Mouse (Mus musculus) testis, adult 2 months (tissue): Measurements from ENCODE around the gene Dus4l. TPM values are rescaled to one million over a fixed set of nuclear protein-coding genes. Genes with fewer than 3 reads are reported as not detected.

ENCODE experiments used
- H3K27ac ChIP-seq: fragments of 200-500 bp; 2 replicates; pipeline ENCODE4 v1.5.1; 2012; ENCODE audit warnings: low read depth, low read length; ENCODE audit not compliant: control insufficient read depth, insufficient read depth
- H3K27me3 ChIP-seq: fragments of 200-500 bp; 2 replicates; pipeline ENCODE4 v1.6.1; 2012; ENCODE audit warnings: mild to moderate bottlenecking, low read length, moderate library complexity; ENCODE audit not compliant: control insufficient read depth, insufficient read depth
- H3K36me3 ChIP-seq: fragments of 200-500 bp; 2 replicates; pipeline ENCODE4 v1.6.1; 2012; ENCODE audit warnings: mild to moderate bottlenecking, low read length; ENCODE audit not compliant: control insufficient read depth, insufficient read depth
- H3K4me1 ChIP-seq: fragments of 200-500 bp; 2 replicates; pipeline ENCODE4 v1.6.1; 2012; ENCODE audit warnings: low read length; ENCODE audit not compliant: control insufficient read depth, insufficient read depth
- H3K4me3 ChIP-seq: fragments of 200-500 bp; 2 replicates; pipeline ENCODE4 v1.5.1; 2012; ENCODE audit warnings: low read depth, mild to moderate bottlenecking, low read length, moderate library complexity, mixed read lengths; ENCODE audit not compliant: control insufficient read depth
- CTCF ChIP-seq: fragments of 200-500 bp; IDR thresholded peaks from 2 replicates; pipeline ENCODE4 v1.5.1; 2012; ENCODE audit warnings: low read depth, mild to moderate bottlenecking, inconsistent platforms, low read length, moderate library complexity; ENCODE audit not compliant: control insufficient read depth, insufficient read depth, insufficient replicate concordance
- POLR2A ChIP-seq: fragments of 200-500 bp; IDR thresholded peaks from 2 replicates; pipeline ENCODE4 v1.6.1; 2012; ENCODE audit warnings: low read depth, mild to moderate bottlenecking, inconsistent platforms, low read length, moderate library complexity; ENCODE audit not compliant: control insufficient read depth
- polyA plus RNA-seq: library from polyadenylated mRNA; depleted of rRNA; stranded (reverse); fragments of >200 nt; gene quantifications from 2 replicates; pipeline ENCODE4 v1.2.3, GENCODE M21; 2012; rRNA removed

Dus4l gene
- polyA plus RNA-seq, 1 experiment: 2.1 TPM

GRCm38 (mm10) chr12:31625016-31625415, 29.6 kb downstream of the Dus4l start:
- Histone ChIP-seq H3K27ac (no peak overlapping the region), H3K36me3 (no peaks in the 10 kb centered on the region), H3K4me3 (no peak overlapping the region), H3K27me3 (no peaks in the 10 kb centered on the region), H3K4me1 (no peaks in the 10 kb centered on the region)
- TF ChIP-seq POLR2A: no peak
- no peak for TF ChIP-seq CTCF

- Histone ChIP-seq H3K27ac (no peak overlapping the region), H3K36me3 (no peaks in the 10 kb centered on the region; the same call in none of the 2 replicates), H3K4me3 (no peak overlapping the region), H3K27me3 (no peaks in the 10 kb centered on the region), H3K4me1 (no peaks in the 10 kb centered on the region)
- TF ChIP-seq CTCF: no peak
- no peak for TF ChIP-seq POLR2A
Observed at GRCm38 (mm10) chr12:31620106-31620505, 34.5 kb downstream of the Dus4l start.

GRCm38 (mm10) chr12:31613353-31613752, 41.3 kb downstream of the Dus4l start:
- H3K27ac ChIP-seq: no peak overlapping the region
- no peaks in the 10 kb centered on the region for H3K4me1 ChIP-seq
- no peak for TF ChIP-seq POLR2A
- TF ChIP-seq CTCF: no peak
- no peak overlapping the region for H3K4me3 ChIP-seq
- no peaks in the 10 kb centered on the region for H3K27me3 ChIP-seq
- H3K36me3 ChIP-seq: no peaks in the 10 kb centered on the region; the same call in 1 of the 2 replicates

- no peak for TF ChIP-seq POLR2A
- no peak for TF ChIP-seq CTCF
- Histone ChIP-seq H3K36me3 (no peaks in the 10 kb centered on the region), H3K27me3 (no peaks in the 10 kb centered on the region), H3K4me3 (no peak overlapping the region), H3K4me1 (no peaks in the 10 kb centered on the region), H3K27ac (no peak overlapping the region)
Observed at GRCm38 (mm10) chr12:31608138-31608537, 46.5 kb downstream of the Dus4l start.

GRCm38 (mm10) chr12:31604894-31605293, 49.7 kb downstream of the Dus4l start:
- Histone ChIP-seq H3K27ac (no peak overlapping the region), H3K4me3 (no peak overlapping the region), H3K4me1 (no peaks in the 10 kb centered on the region), H3K36me3 (no peaks in the 10 kb centered on the region), H3K27me3 (no peaks in the 10 kb centered on the region)
- TF ChIP-seq POLR2A (no peak), CTCF (no peak)

GRCm38 (mm10) chr12:31603586-31603985, 51.0 kb downstream of the Dus4l start:
- TF ChIP-seq CTCF (no peak), POLR2A (no peak)
- no peaks in the 10 kb centered on the region for H3K27me3 ChIP-seq
- no peaks in the 10 kb centered on the region for H3K36me3 ChIP-seq
- H3K4me1 ChIP-seq: no peaks in the 10 kb centered on the region
- no peak overlapping the region for H3K27ac ChIP-seq
- no peak overlapping the region for H3K4me3 ChIP-seq

GRCm38 (mm10) chr12:31594296-31594695, 60.3 kb downstream of the Dus4l start:
- TF ChIP-seq CTCF: no peak
- TF ChIP-seq POLR2A: no peak
- Histone ChIP-seq H3K4me1 (no peaks in the 10 kb centered on the region), H3K36me3 (no peaks in the 10 kb centered on the region; the same call in 1 of the 2 replicates), H3K4me3 (no peak overlapping the region), H3K27me3 (no peaks in the 10 kb centered on the region), H3K27ac (no peak overlapping the region)

- no peak overlapping the region for H3K4me3 ChIP-seq
- no peaks in the 10 kb centered on the region for H3K27me3 ChIP-seq
- no peaks in the 10 kb centered on the region; the same call in 1 of the 2 replicates for H3K36me3 ChIP-seq
- no peak for TF ChIP-seq POLR2A
- TF ChIP-seq CTCF: no peak
- H3K4me1 ChIP-seq: no peaks in the 10 kb centered on the region
- no peak overlapping the region for H3K27ac ChIP-seq
Observed at GRCm38 (mm10) chr12:31592011-31592410, 62.6 kb downstream of the Dus4l start.

Other genes starting within 250 kb of the Dus4l start
- gene Cbll1, start 155.2 kb downstream of the Dus4l start, polyA plus RNA-seq: 17.6 and 19.2 TPM in 2 replicates
- 0.10 and 0.12 TPM in 2 replicates for gene Slc26a4, start 94.9 kb downstream of the Dus4l start, polyA plus RNA-seq
- gene Bcap29, start 20.2 kb downstream of the Dus4l start, polyA plus RNA-seq: 42.8 and 62.0 TPM in 2 replicates
- gene Cog5, start within 50 bp of the Dus4l start, polyA plus RNA-seq: 17.4 and 19.3 TPM in 2 replicates
- not detected in 2 replicates for gene Gpr22, start 59.1 kb upstream of the Dus4l start, polyA plus RNA-seq